Mouse (Mus musculus) cerebellum, postnatal 4 days (tissue): ENCODE results near the gene Gabrd.
A peak's percentile ranks its signal among the peaks of the same experiment; 100 is the strongest.
"Not testable (repeated sequence)": the region's sequence is repeated elsewhere in the genome, so short reads cannot be mapped to it uniquely, and the experiment has no call there.

Source experiments
- DNase-seq, 2 experiments: peaks; one replicate each; pipeline ENCODE4 v3.0.0; 2022; ENCODE audit warnings: low spot score in 2 of 2, mixed read lengths in 1 of 2

Gabrd gene

DNA sequence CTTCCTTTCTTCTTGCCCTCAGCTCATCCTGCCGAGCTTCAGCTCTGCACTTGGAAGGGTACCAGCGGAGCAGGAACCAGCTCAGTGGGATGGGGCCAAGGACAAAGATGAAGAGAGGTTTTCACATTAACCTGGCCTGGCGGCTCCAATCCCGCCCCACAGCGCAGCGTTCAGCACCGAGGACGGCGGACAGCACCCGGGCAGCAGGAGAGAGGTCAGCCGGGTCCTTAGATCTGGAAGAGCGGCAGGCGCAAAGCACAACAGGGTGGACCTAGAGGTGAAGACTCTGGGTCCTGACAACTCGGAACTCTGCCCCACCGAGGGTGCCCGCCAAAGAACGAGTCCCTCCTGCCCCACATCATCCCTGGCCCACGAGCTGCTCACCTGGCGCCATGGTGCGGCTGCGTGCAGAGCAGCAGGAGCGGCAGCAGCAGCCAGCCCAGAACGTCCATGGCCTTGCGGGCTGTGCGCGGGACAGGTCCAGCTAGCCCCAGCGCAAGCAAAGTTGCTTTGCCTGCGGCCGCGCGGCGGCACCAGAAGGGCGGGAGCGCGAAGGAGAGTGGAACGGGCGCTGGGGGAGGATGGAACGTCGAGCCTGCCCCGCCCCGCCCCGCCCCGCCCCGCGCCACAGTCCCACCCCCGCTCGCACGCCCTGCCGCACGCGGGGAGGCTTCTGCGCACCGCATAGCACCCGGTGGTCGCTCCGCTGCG is at the start of gene Gabrd:
Gabrd (minus strand) TSS at position 602 of the 711 bp plus-strand sequence.
- DNase-seq: no peak

- DNase-seq: no peak
These were observed 44.9 kb upstream of the Gabrd start for GRCm38 (mm10) chr4:155442808-155443207.

DNA sequence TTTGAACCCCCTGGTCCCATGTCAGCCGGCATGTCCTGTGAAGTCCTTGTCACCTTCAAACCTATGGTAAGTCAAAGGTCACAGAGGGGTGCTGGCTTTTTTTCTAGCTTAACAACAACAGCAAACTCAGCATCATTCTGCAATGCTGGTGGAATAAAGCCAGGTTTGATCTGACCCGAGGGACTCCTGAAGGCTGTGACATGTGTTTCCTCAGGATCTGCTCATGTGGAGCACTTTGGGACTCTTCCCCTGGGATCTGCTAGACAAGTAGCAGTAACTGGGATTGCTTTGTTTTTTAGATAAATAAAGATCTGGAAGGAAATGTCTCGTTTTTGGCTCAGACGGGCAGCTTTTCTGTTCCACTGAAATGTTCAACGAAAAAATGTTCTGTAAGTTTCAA is 36.1 kb upstream of the Gabrd start:
- DNase-seq: no peak

GRCm38 (mm10) chr4:155432358-155432757 is 34.4 kb upstream of the Gabrd start:
- DNase-seq: no peak

- DNase-seq: no peak
These were observed 31.3 kb upstream of the Gabrd start for GRCm38 (mm10) chr4:155429202-155429601.

- DNase-seq: no peak
These were observed 30.5 kb upstream of the Gabrd start for GRCm38 (mm10) chr4:155428442-155428841.

DNA sequence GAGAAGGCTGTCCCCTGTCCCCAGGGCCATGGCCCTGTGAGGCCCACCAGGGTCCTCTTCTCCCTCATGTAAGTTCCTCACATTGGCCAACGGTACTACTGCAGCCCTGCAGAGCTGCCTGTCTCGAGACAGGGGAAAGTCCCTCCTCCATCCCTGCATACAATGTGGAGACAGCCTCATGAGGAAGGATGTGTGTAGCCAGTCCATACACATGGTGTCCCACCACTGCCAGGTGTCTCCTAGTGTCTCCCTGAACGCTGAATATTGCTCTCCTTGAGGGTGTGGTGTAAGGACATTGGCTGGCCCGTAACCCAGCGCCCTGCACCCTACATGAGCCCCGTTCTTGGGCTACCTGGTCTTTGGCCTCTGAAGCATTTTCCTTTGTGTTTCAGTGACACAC is 28.4 kb upstream of the Gabrd start:
- DNase-seq: no peak

- DNase-seq: no peak
These were observed 26.1 kb upstream of the Gabrd start for GRCm38 (mm10) chr4:155423988-155424387.

GRCm38 (mm10) chr4:155421412-155422370 is 23.8 kb upstream of the Gabrd start:
- DNase-seq: not testable (repeated sequence)

GRCm38 (mm10) chr4:155420137-155420536 is 22.2 kb upstream of the Gabrd start:
- DNase-seq: no peak

- DNase-seq: no peak
These were observed 16.8 kb upstream of the Gabrd start for GRCm38 (mm10) chr4:155414656-155415235.

DNA sequence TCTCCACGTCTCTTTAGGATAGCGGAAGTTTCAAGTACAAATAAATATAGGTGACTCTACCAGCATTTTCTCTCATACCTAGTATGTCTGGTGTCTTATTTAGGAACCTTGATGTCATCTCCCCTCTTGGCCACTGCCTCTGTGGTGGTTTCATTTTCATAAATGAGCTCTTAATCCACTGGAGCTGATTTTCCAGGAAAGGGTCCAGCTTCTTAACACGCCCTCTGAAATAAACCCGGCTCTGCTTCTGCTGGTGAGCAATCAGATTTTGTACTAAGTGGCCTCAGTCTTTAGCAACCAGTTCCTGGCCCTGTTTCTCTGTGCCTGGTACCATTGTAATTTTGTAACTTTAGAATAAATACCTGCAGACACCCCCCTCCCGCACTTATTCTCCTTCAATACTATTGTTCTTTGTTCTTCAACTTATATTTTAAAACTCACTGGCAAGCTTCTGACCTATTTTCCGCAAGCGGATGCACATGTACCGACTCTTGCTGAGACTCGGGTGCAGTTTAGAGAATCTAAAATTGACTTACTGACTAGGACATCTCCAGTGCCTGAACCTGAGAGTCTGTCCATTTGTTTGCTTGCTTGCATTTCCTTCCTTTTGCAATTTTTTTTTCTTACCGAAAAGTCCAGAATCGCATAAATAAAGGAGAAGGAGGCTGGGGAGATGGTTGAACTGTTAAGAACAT is 15.9 kb upstream of the Gabrd start:
- DNase-seq: no peak

GRCm38 (mm10) chr4:155412124-155412523 is 14.2 kb upstream of the Gabrd start:
- no peak for DNase-seq

GRCm38 (mm10) chr4:155409058-155409776 is 11.3 kb upstream of the Gabrd start, which contains the start of gene Cfap74:
TSS of gene Cfap74 (plus strand) at chr4:155409190.
- DNase-seq: peak; percentile 58 to 82

DNA sequence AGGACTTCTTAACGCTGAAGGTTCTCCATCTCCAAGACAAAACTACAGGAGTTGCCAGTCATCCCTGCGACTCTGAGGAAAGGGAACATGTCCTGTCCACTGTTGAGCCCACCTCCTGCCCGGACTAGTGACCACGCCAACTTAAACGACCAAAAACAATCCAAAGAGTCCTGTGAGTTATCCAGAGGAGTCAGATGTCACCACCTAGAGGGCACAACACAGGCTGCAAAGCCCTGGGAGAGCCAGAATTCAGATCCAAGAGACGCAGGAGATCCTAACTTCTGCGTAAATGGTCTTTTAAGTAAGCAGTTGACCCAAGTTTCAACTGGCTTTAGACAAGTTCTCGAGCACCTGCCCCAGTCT is 10.8 kb upstream of the Gabrd start:
- DNase-seq: no peak

- DNase-seq: no peak
These were observed 4.6 kb upstream of the Gabrd start for GRCm38 (mm10) chr4:155402489-155402888.

DNA sequence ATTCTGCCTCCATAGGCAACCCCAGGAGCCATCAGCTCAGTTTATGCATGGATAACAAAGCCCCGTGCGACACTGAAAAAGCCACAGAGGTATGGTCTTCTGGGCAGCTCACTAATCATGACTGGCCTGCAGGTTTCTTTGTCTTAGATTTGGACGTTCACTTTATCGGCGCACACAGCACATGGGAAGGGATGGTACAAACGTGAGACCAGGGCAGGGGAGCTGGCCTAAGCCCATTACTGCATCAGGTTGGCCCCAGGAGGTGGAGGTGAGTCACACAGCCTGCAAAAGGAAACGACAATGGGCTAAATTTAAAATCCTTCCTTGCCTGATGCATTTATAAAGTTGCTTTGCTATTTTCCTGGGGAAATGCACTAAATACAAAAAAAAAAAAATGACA is 3.2 kb upstream of the Gabrd start:
- no peak for DNase-seq

- DNase-seq: no peak
These were observed 269 bp upstream of the Gabrd start for GRCm38 (mm10) chr4:155398222-155398540.

GRCm38 (mm10) chr4:155396751-155397150 is 1.2 kb downstream of the Gabrd start:
- DNase-seq: no peak

DNA sequence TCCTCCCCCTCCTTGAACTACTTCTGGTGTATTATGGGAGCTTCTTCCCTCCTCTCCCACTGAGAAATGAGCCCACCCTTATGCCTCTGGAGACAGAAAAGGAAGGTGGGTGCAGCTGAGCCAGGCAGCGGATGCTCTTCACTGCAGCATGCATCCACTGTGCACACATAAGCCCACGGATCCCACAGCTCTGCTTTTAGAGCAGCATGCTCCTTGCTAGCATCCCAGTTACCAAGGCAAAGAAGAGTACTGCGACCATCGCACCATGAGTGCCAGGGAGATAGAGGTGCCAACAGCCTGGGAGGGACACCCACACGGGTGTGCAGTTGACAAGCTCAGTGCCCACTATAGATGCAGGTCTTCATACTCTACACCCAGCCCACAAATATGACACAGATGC is 2.4 kb downstream of the Gabrd start:
- DNase-seq: no peak

GRCm38 (mm10) chr4:155387166-155387565 is 10.7 kb downstream of the Gabrd start:
- DNase-seq: no peak
